Mouse (Mus musculus) lung, embryonic 15.5 days (tissue): Measurements from ENCODE around the gene Cyp2s1. TPM values are rescaled to one million over a fixed set of nuclear protein-coding genes. Genes with fewer than 3 reads are reported as not detected.

ENCODE experiments used
- ATAC-seq: fragments of 200-750 bp; cut with Nextera tagmentation; 2 replicates; pipeline ENCODE4 v1.8.0; 2017; ENCODE audit warnings: moderate number of reproducible peaks, borderline replicate concordance; ENCODE audit not compliant: low FRiP score, low TSS enrichment; ENCODE audit errors: extremely low read depth
- H3K27ac ChIP-seq: fragments of 300-500 bp; sonication (generic); 2 replicates; pipeline ENCODE4 v1.5.1; 2015; ENCODE audit warnings: moderate library complexity, mild to moderate bottlenecking, inconsistent platforms
- H3K27me3 ChIP-seq: fragments of 300-500 bp; sonication (generic); 2 replicates; pipeline ENCODE4 v1.6.1; 2015; ENCODE audit warnings: inconsistent platforms
- H3K36me3 ChIP-seq: fragments of 300-500 bp; sonication (generic); 2 replicates; pipeline ENCODE4 v1.6.1; 2015; ENCODE audit warnings: inconsistent platforms
- H3K4me1 ChIP-seq: fragments of 300-500 bp; sonication (generic); 2 replicates; pipeline ENCODE4 v1.6.1; 2015; ENCODE audit warnings: inconsistent platforms
- H3K4me2 ChIP-seq: fragments of 300-500 bp; sonication (generic); 2 replicates; pipeline ENCODE4 v1.6.1; 2015; ENCODE audit warnings: inconsistent platforms, mild to moderate bottlenecking, moderate library complexity
- H3K4me3 ChIP-seq: fragments of 300-500 bp; sonication (generic); 2 replicates; pipeline ENCODE4 v1.5.1; 2015; ENCODE audit warnings: mild to moderate bottlenecking, inconsistent platforms
- H3K9ac ChIP-seq: fragments of 300-500 bp; sonication (generic); 2 replicates; pipeline ENCODE4 v1.6.1; 2015; ENCODE audit warnings: inconsistent platforms
- H3K9me3 ChIP-seq: fragments of 300-500 bp; sonication (generic); 2 replicates; pipeline ENCODE4 v1.6.1; 2016; ENCODE audit warnings: inconsistent platforms
- WGBS: fragments of 180-500 bp; shearing (Covaris S2); methylation state at CpG from one replicate; pipeline ENCODE4 v1.1.7; 2015; 5-methylcytosine and 5-hydroxymethylcytosine counted together
- polyA plus RNA-seq: library from polyadenylated mRNA; unstranded; fragments of >200 nt; fragmentation: Nextera tagmentation; extraction: Ambion mirVana; gene quantifications from 2 replicates; pipeline ENCODE4 v1.2.1, GENCODE M21; 2015

Gene Cyp2s1
- polyA plus RNA-seq, result 10.7 and 11.4 TPM in 2 replicates

GRCm38 (mm10) chr7:25816241-25816919 is at the start of gene Cyp2s1:
Gene Cyp2s1, minus strand, starts transcription at chr7:25816913.
- Histone ChIP-seq H3K27me3 (peaks cover 42% of the 10 kb centered on the region), H3K9me3 (no peaks in the 10 kb centered on the region), H3K9ac (0 out of 2 replicates have a peak within 1 kb of the TSS, but pooled peaks have one; percentile 3), H3K4me3 (peak within 1 kb of the TSS; percentile 34), H3K27ac (no peak within 1 kb of the TSS), H3K4me2 (peak within 1 kb of the TSS; percentile 70), H3K4me1 (peaks cover 12% of the 10 kb centered on the region), H3K36me3 (no peaks in the 10 kb centered on the region)
- ATAC-seq, result peak; percentile 59; the same call in 1 of the 2 replicates
- WGBS, result under 1% methylated on average over 40 of the region's 40 CpGs

- WGBS, result 47% methylated on average over 5 of the region's 5 CpGs
- ATAC-seq, result no peak
- no peaks in the 10 kb centered on the region for H3K9me3 ChIP-seq
- H3K4me1 ChIP-seq, result no peaks in the 10 kb centered on the region
- no peaks in the 10 kb centered on the region for H3K36me3 ChIP-seq
- H3K27me3 ChIP-seq, result no peaks in the 10 kb centered on the region
- H3K4me3 ChIP-seq, result no peak overlapping the region
- H3K9ac ChIP-seq, result no peak overlapping the region
- H3K4me2 ChIP-seq, result no peak overlapping the region
- no peak overlapping the region for H3K27ac ChIP-seq
Observed at GRCm38 (mm10) chr7:25864861-25865260, 48.1 kb upstream of the Cyp2s1 start.

- no peaks in the 10 kb centered on the region for H3K9me3 ChIP-seq
- H3K27ac ChIP-seq, result no peak overlapping the region
- no peak for ATAC-seq
- 59% methylated on average over 3 of the region's 3 CpGs for WGBS
- H3K4me1 ChIP-seq, result no peaks in the 10 kb centered on the region
- no peaks in the 10 kb centered on the region for H3K27me3 ChIP-seq
- H3K4me3 ChIP-seq, result no peak overlapping the region
- H3K4me2 ChIP-seq, result no peak overlapping the region
- no peaks in the 10 kb centered on the region for H3K36me3 ChIP-seq
- no peak overlapping the region for H3K9ac ChIP-seq
Observed at GRCm38 (mm10) chr7:25863756-25864155, 47.0 kb upstream of the Cyp2s1 start.

- Histone ChIP-seq H3K36me3 (no peaks in the 10 kb centered on the region), H3K9ac (no peak overlapping the region), H3K4me3 (no peak overlapping the region), H3K9me3 (no peaks in the 10 kb centered on the region), H3K4me2 (no peak overlapping the region), H3K27ac (no peak overlapping the region), H3K4me1 (no peaks in the 10 kb centered on the region), H3K27me3 (no peaks in the 10 kb centered on the region)
- 31% methylated on average over 2 of the region's 2 CpGs for WGBS
- no peak for ATAC-seq
Observed at GRCm38 (mm10) chr7:25862365-25862764, 45.7 kb upstream of the Cyp2s1 start.

GRCm38 (mm10) chr7:25859962-25860870 is 43.5 kb upstream of the Cyp2s1 start:
- H3K4me2 ChIP-seq, result peak overlapping the region; percentile 37
- no peak overlapping the region for H3K27ac ChIP-seq
- H3K4me3 ChIP-seq, result peak overlapping the region; percentile 17
- no peaks in the 10 kb centered on the region for H3K36me3 ChIP-seq
- WGBS, result 23% methylated on average over 9 of the region's 9 CpGs
- H3K4me1 ChIP-seq, result no peaks in the 10 kb centered on the region
- no peak for ATAC-seq
- no peak overlapping the region for H3K9ac ChIP-seq
- H3K27me3 ChIP-seq, result no peaks in the 10 kb centered on the region
- no peaks in the 10 kb centered on the region for H3K9me3 ChIP-seq

- Histone ChIP-seq H3K4me1 (no peaks in the 10 kb centered on the region), H3K4me2 (no peak overlapping the region), H3K9ac (no peak overlapping the region), H3K27ac (no peak overlapping the region), H3K27me3 (no peaks in the 10 kb centered on the region), H3K36me3 (no peaks in the 10 kb centered on the region), H3K9me3 (no peaks in the 10 kb centered on the region), H3K4me3 (no peak overlapping the region)
- WGBS, result 31% methylated on average over 8 of the region's 8 CpGs
- no peak for ATAC-seq
Observed at GRCm38 (mm10) chr7:25855082-25855481, 38.4 kb upstream of the Cyp2s1 start.

- Histone ChIP-seq H3K9me3 (no peaks in the 10 kb centered on the region), H3K4me2 (peak overlapping the region; percentile 63), H3K36me3 (no peaks in the 10 kb centered on the region), H3K27me3 (no peaks in the 10 kb centered on the region), H3K4me3 (peak overlapping the region; percentile 43), H3K27ac (no peak overlapping the region), H3K9ac (peak overlapping the region; percentile 37), H3K4me1 (peaks cover 18% of the 10 kb centered on the region)
- WGBS, result 21% methylated on average over 11 of the region's 11 CpGs
- ATAC-seq, result no peak; the same call in 1 of the 2 replicates
Observed at GRCm38 (mm10) chr7:25848444-25848812, 31.7 kb upstream of the Cyp2s1 start.

- Histone ChIP-seq H3K36me3 (no peaks in the 10 kb centered on the region), H3K27ac (no peak overlapping the region), H3K4me1 (peaks cover 18% of the 10 kb centered on the region), H3K9ac (peak overlapping the region; percentile 37), H3K4me3 (peak overlapping the region; percentile 43), H3K4me2 (peak overlapping the region; percentile 63), H3K27me3 (no peaks in the 10 kb centered on the region), H3K9me3 (no peaks in the 10 kb centered on the region)
- WGBS, result 12% methylated on average over 13 of the region's 13 CpGs
- ATAC-seq, result peak; percentile 53; the same call in 1 of the 2 replicates
Observed at GRCm38 (mm10) chr7:25847722-25848443, 31.2 kb upstream of the Cyp2s1 start.

GRCm38 (mm10) chr7:25844885-25845284 is 28.2 kb upstream of the Cyp2s1 start:
- Histone ChIP-seq H3K36me3 (no peaks in the 10 kb centered on the region), H3K4me2 (no peak overlapping the region), H3K4me1 (peaks cover 18% of the 10 kb centered on the region), H3K9me3 (no peaks in the 10 kb centered on the region), H3K27me3 (no peaks in the 10 kb centered on the region), H3K4me3 (no peak overlapping the region), H3K9ac (no peak overlapping the region), H3K27ac (peak overlapping the region; percentile 51)
- ATAC-seq, result peak; percentile 69; the same call in 1 of the 2 replicates
- 22% methylated on average over 3 of the region's 3 CpGs for WGBS

- peaks cover 18% of the 10 kb centered on the region for H3K4me1 ChIP-seq
- no peak for ATAC-seq
Observed at GRCm38 (mm10) chr7:25844423-25844822, 27.7 kb upstream of the Cyp2s1 start.

GRCm38 (mm10) chr7:25843492-25843891 is 26.8 kb upstream of the Cyp2s1 start:
- Histone ChIP-seq H3K4me1 (peaks cover 17% of the 10 kb centered on the region), H3K9me3 (no peaks in the 10 kb centered on the region), H3K27ac (no peak overlapping the region), H3K4me2 (no peak overlapping the region), H3K27me3 (no peaks in the 10 kb centered on the region), H3K36me3 (no peaks in the 10 kb centered on the region), H3K4me3 (no peak overlapping the region), H3K9ac (no peak overlapping the region)
- peak; percentile 52; the same call in 1 of the 2 replicates for ATAC-seq
- 30% methylated on average over 2 of the region's 2 CpGs for WGBS

More at GRCm38 (mm10) chr7:25844423-25844822, 27.7 kb upstream of the Cyp2s1 start:
- no peaks in the 10 kb centered on the region for H3K27me3 ChIP-seq
- no peaks in the 10 kb centered on the region for H3K9me3 ChIP-seq
- H3K36me3 ChIP-seq, result no peaks in the 10 kb centered on the region
- WGBS, result 25% methylated on average over 8 of the region's 8 CpGs
- no peak overlapping the region for H3K4me2 ChIP-seq
- H3K27ac ChIP-seq, result peak overlapping the region; percentile 51
- H3K4me3 ChIP-seq, result no peak overlapping the region
- no peak overlapping the region for H3K9ac ChIP-seq
